Mouse (Mus musculus) natural killer cell, adult 2 months (primary cell): ENCODE data around the gene Vwa5b2.
A peak's percentile ranks its signal among the peaks of the same experiment; 100 is the strongest.

ENCODE experiments used
- DNase-seq, 2 experiments: peaks; one replicate each; pipeline ENCODE4 v3.0.0; 2022; ENCODE audit warnings: low spot score in 2 of 2

Gene Vwa5b2

GRCm38 (mm10) chr16:20610501-20611356, 21.5 kb downstream of the Vwa5b2 start:
- DNase-seq, result peak; percentile 69 to 78

- peak; percentile 74 to 81 for DNase-seq
Measured at GRCm38 (mm10) chr16:20611357-20612227, 22.3 kb downstream of the Vwa5b2 start, which contains the start of the genes Eef1akmt4, Gm49333 and Alg3. TSS of gene Eef1akmt4 (plus strand) at chr16:20611593. TSS of gene Gm49333 (plus strand) at chr16:20611610. TSS of gene Alg3 (minus strand) at chr16:20611735.

- DNase-seq, result peak in 1 of 2 experiments; percentile 6
Measured at GRCm38 (mm10) chr16:20619541-20620398, 30.5 kb downstream of the Vwa5b2 start.

GRCm38 (mm10) chr16:20620399-20620735, 31.1 kb downstream of the Vwa5b2 start:
- DNase-seq, result no peak

GRCm38 (mm10) chr16:20620751-20621190, 31.5 kb downstream of the Vwa5b2 start:
- no peak for DNase-seq

- peak in 1 of 2 experiments; percentile 8 for DNase-seq
Measured at GRCm38 (mm10) chr16:20621191-20621990, 32.1 kb downstream of the Vwa5b2 start, which contains the start of gene Camk2n2. TSS of gene Camk2n2 (minus strand) at chr16:20621287.

- DNase-seq, result peak in 1 of 2 experiments; percentile 35
Measured at GRCm38 (mm10) chr16:20621991-20622685, 32.9 kb downstream of the Vwa5b2 start.

- no peak for DNase-seq
Measured at GRCm38 (mm10) chr16:20623211-20623610, 33.9 kb downstream of the Vwa5b2 start.

- DNase-seq, result no peak
Measured at GRCm38 (mm10) chr16:20628871-20629391, 39.7 kb downstream of the Vwa5b2 start.

GRCm38 (mm10) chr16:20629731-20630634, 40.7 kb downstream of the Vwa5b2 start, which contains the start of gene Ece2:
TSS of gene Ece2 (plus strand) at chr16:20629828.
- no peak for DNase-seq

GRCm38 (mm10) chr16:20637410-20637809, 48.1 kb downstream of the Vwa5b2 start:
- no peak for DNase-seq

- no peak for DNase-seq
Measured at GRCm38 (mm10) chr16:20638367-20638766, 49.1 kb downstream of the Vwa5b2 start.

GRCm38 (mm10) chr16:20642161-20642560, 52.9 kb downstream of the Vwa5b2 start:
- DNase-seq, result peak in 1 of 2 experiments; percentile 29

- no peak for DNase-seq
Measured at GRCm38 (mm10) chr16:20643911-20644310, 54.6 kb downstream of the Vwa5b2 start.

GRCm38 (mm10) chr16:20651076-20651946, 62.0 kb downstream of the Vwa5b2 start, which contains the start of gene Psmd2:
TSS of gene Psmd2 (plus strand) at chr16:20651652.
- DNase-seq, result peak; percentile 87 to 89

- no peak for DNase-seq
Measured at GRCm38 (mm10) chr16:20651947-20652310, 62.7 kb downstream of the Vwa5b2 start.

GRCm38 (mm10) chr16:20653315-20653714, 64.0 kb downstream of the Vwa5b2 start:
- DNase-seq, result no peak
